Mouse (Mus musculus): ENCODE data around the gene Asmt. TPM values are rescaled to one million over a fixed set of nuclear protein-coding genes. Genes with fewer than 3 reads are reported as not detected.
A peak's percentile ranks its signal among the peaks of the same experiment; 100 is the strongest.

The Asmt gene
- total RNA-seq (2021), result not detected
- long read RNA-seq, experiment 1, result 0 reads
- long read RNA-seq, experiment 2, result 0 reads

DNA sequence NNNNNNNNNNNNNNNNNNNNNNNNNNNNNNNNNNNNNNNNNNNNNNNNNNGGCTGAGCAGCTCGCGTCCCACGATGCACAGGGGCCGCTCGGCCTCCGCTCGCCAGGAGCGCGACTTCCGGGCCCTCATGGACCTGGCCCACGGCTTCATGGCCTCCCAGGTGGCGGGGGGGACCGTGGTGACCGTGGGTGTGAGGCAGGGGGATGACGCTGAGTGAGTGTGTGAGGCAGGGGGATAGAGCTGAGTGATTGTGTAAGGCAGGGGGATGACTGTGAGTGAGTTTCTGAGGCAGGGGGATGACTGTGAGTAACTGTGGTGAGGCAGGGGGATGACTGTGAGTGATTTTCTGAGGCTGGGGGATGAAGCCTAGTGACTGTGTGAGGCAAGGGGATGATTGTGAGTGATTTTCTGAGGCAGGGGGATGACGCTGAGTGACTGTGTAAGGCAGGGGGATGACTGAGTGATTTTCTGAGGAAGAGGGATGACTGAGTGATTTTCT, at the start of gene Asmt:
TSS of gene Asmt (plus strand) at position 51 of the 499 bp plus-strand sequence.
- H3K4me3 ChIP-seq, result no peak within 1 kb of the TSS
- no peak within 1 kb of the TSS for H3K27ac ChIP-seq
- intact Hi-C loops (cut with DNase I), result no loop called here
- TF ChIP-seq CTCF (IDR thresholded peaks at IDR 0.05), result no peak
- no peak for DNase-seq (ENCODE audit: extremely low spot score in 1 of 2, low spot score in 2 of 2)

DNA sequence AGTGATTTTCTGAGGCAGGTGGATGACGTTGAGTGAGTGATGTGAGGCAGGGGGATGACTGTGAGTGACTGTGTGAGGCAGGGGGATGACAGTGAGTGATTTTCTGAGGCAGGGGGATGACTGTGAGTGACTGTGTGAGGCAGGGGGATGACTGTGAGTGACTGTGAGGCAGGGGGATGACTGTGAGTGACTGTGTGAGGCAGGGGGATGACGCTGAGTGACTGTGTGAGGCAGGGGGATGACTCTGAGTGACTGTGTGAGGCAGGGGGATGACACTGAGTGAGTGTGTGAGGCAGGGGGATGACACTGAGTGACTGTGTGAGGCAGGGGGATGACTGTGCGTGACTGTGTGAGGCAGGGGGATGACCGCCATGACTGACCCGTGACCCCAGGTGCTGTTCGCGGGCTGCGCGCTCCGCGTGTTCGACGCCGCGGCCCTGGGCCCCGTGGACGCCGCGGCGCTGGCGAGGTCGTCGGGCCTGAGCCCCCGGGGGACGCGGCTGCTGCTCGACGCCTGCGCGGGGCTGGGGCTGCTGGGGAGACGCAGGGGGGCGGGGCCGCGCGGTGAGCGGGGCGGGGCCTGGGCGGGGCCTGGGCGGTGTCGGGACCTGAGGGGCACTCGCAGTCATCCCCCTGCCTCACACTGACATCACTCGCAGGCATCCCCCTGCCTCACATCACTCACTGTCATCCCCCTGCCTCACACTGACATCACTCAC, 948 bp downstream of the Asmt start:
- intact Hi-C loops (cut with DNase I), result no loop called here
- Histone ChIP-seq H3K27ac (no peak overlapping the region), H3K4me3 (no peak overlapping the region)
- no peak for TF ChIP-seq CTCF (IDR thresholded peaks at IDR 0.05)
- DNase-seq (ENCODE audit: extremely low spot score in 1 of 2, low spot score in 2 of 2), result no peak

DNA sequence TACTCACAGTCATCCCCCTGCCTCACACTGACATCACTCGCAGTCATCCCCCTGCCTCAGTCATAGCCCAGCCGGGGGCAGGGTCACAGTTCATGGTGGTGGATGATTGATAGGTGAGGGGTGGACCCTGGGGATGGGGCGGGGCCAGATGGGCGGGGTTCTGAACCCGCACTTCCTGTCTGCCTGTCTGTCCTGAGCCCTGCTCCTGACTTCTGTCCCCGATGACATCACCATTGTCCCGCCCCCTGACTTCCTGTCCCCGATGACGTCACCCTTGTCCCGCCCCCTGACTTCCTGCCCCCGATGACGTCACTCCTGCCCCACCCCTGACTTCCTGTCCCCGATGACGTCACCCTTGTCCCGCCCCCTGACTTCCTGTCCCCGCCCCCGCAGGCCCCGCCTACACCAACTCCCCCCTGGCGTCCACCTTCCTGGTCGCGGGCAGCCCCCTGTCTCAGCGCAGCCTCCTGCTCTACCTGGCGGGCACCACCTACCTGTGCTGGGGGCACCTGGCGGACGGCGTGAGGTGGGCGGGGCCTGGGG, 1.9 kb downstream of the Asmt start:
- no peak for TF ChIP-seq CTCF (IDR thresholded peaks at IDR 0.05)
- peak; percentile 43 to 52 for DNase-seq (ENCODE audit: extremely low spot score in 1 of 2, low spot score in 2 of 2)
- H3K4me3 ChIP-seq, result 0 out of 2 replicates have a peak overlapping the region, but pooled peaks have one; percentile 26
- H3K27ac ChIP-seq, result no peak overlapping the region; the same call in 1 of the 2 replicates
- intact Hi-C loops (cut with DNase I), result no loop called here

DNA sequence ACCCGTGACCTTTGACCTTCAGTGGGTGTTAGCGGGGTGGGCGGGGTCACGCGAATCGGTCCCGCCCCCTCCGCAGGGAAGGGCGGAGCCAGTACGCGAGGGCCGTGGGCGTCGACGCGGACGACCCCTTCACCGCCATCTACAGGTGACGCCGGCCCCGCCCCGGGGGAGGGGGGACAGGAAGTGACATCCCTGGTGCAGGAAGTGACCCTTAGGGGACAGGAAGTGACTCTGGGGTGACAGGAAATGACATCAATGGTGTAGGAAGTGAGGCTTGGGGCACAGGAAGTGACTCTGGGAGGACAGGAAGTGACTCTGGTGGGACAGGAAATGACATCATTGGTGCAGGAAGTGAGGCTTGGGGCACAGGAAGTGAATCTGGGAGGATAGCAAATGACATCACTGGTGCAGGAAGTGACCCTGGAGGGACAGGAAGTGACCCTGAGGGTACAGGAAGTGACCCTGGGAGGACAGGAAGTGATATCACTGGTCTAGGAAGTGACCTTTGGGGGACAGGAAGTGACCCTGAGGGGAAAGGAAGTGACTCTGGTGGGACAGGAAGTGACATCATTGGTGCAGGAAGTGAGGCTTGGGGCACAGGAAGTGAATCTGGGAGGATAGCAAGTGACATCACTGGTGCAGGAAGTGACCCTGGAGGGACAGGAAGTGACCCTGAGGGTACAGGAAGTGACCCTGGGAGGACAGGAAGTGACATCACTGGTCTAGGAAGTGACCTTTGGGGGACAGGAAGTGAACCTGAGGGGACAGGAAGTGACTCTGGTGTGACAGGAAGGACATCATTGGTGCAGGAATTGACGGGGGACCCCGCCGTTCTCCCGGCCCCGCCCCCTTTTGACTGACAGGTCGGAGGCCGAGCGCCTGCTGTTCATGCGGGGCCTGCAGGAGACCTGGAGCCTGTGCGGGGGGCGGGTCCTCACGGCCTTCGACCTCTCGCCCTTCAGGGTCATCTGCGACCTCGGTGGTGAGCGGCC, 2.7 kb downstream of the Asmt start:
- peak in 1 of 2 experiments; percentile 29 for DNase-seq (ENCODE audit: extremely low spot score in 1 of 2, low spot score in 2 of 2)
- TF ChIP-seq CTCF (IDR thresholded peaks at IDR 0.05), result no peak
- no peak overlapping the region for H3K4me3 ChIP-seq
- H3K27ac ChIP-seq, result no peak overlapping the region
- intact Hi-C loops (cut with DNase I), result no loop called here

DNA sequence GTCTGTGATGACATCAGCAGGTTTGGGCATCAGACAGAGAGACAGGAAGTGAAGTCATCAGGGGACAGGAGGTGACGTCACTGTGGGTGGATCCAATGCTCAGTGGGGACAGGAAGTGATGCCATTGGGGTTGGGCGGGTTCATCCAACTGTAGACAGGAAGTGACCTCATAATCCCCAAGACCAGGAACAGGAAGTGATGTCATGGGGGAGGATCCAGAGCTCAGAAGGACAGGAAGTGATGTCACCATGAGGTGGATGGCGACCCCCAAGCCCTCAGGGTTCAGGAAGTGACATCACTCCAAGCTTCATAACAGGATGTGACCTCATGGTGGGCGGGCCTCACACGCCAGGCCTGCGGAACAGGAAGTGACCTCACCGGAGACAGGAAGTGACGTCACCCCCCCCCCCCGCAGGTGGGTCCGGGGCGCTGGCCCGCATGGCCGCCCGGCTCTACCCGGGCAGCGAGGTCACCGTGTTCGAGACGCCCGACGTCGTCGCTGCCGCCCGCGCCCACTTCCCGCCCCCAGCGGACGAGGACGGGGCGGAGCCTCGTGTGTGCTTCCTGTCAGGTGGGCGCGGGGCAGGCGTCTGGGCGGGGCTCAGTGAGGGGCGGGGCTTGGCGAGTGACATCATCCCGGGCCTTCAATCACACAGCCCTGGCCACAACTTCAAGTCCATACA, 3.6 kb downstream of the Asmt start:
- no peak for TF ChIP-seq CTCF (IDR thresholded peaks at IDR 0.05)
- DNase-seq (ENCODE audit: extremely low spot score in 1 of 2, low spot score in 2 of 2), result no peak
- H3K27ac ChIP-seq, result no peak overlapping the region
- intact Hi-C loops (cut with DNase I), result no loop called here
- no peak overlapping the region for H3K4me3 ChIP-seq

DNA sequence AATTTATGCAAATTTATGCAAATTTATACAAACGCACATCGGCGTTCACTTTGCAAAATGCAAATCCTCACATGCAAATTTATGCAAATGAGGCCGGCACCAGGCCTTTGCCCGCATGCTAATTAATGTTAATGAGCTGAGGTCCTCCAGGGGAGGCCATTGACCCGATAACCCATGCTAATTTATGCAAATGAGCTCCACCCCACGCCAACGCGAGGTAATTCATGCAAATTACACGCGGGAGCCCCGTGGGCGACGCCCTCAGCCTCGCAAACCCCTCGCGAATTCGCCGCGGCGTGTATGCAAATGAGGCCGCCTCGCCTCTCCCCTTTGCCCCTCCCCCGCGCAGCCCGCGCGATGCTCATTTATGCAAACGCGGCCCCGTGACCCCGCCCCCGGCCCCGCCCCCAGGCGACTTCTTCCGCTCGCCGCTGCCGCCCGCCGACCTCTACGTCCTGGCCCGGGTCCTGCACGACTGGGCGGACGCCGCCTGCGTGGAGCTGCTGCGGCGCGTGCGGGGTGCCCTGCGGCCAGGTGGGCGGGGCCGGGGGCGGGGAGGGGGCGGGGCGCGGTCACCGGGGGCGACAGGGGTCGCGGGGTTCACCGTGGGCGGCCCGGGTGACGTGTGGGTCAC, 4.3 kb downstream of the Asmt start:
- no peak for TF ChIP-seq CTCF (IDR thresholded peaks at IDR 0.05)
- no peak for DNase-seq (ENCODE audit: extremely low spot score in 1 of 2, low spot score in 2 of 2)
- Histone ChIP-seq H3K4me3 (no peak overlapping the region), H3K27ac (no peak overlapping the region)
- intact Hi-C loops (cut with DNase I), result no loop called here

DNA sequence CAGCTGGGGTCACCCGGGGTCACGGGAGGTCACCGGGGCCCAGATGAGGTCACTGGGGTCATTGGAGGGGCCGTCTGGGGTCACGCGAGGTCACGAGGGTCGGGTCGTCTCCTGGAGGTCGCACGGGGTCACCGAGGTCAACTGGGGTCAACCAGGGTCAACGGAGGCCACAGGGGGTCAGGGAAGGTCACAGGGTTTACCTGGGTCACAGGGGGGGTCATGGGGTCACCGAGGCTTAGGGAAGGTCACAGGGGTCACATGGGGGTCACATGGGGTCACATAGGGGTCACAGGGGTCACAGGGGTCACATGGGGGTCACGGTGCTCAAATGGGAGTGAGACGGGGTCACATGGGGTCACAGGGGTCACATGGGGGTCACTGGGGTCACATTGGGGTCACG, 4.8 kb downstream of the Asmt start:
- Histone ChIP-seq H3K27ac (no peak overlapping the region), H3K4me3 (no peak overlapping the region)
- TF ChIP-seq CTCF (IDR thresholded peaks at IDR 0.05), result no peak
- DNase-seq (ENCODE audit: extremely low spot score in 1 of 2, low spot score in 2 of 2), result no peak
- intact Hi-C loops (cut with DNase I), result no loop called here

DNA sequence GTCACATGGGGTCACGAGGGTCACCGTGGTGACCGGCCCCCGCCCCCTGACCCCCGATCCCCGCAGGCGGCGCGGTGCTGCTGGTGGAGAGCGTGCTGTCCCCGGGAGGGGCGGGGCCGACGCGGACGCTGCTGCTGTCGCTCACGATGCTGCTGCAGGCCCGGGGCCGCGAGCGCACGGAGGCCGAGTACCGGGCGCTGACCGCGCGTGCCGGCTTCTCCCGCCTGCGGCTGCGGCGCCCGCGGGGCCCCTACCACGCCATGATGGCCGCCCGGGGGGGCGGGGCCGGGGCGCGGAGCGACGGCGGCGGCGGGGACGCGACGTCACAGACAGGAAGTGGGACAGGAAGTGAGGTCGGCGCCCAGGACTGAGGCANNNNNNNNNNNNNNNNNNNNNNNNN, 5.2 kb downstream of the Asmt start:
- no peak for DNase-seq (ENCODE audit: extremely low spot score in 1 of 2, low spot score in 2 of 2)
- H3K27ac ChIP-seq, result no peak overlapping the region
- H3K4me3 ChIP-seq, result no peak overlapping the region
- intact Hi-C loops (cut with DNase I), result no loop called here
- TF ChIP-seq CTCF (IDR thresholded peaks at IDR 0.05), result no peak
